Mouse (Mus musculus): Measurements from ENCODE around the gene Sfxn5. TPM values are rescaled to one million over a fixed set of nuclear protein-coding genes. Genes with fewer than 3 reads are reported as not detected.

The Sfxn5 gene
- polyA plus RNA-seq, 1 experiment from 2014 or later = 4.7 TPM

- DNase-seq (ENCODE audit: low spot score) (no peak), ATAC-seq (replicated peaks; ENCODE audit: insufficient number of reproducible peaks, low FRiP score, low TSS enrichment, low read depth) (no peak)
- H3K9ac ChIP-seq (replicated peaks; ENCODE audit: low read length) = no peak overlapping the region
- no peaks in the 10 kb centered on the region for H3K4me1 ChIP-seq (ENCODE audit: control insufficient read depth, insufficient read depth, low read length)
- no peak overlapping the region for H3K27ac ChIP-seq (replicated peaks; ENCODE audit: low read depth, low read length)
- no peak overlapping the region for H3K4me3 ChIP-seq (ENCODE audit: low read depth, low read length)
- H3K4me2 ChIP-seq (ENCODE audit: low read depth, low read length) = no peak overlapping the region
- H3K36me3 ChIP-seq (replicated peaks; ENCODE audit: control insufficient read depth, insufficient read depth, low read depth, low read length) = no peaks in the 10 kb centered on the region
- WGBS = 84% methylated on average over 8 of the region's 9 CpGs
- no peaks in the 10 kb centered on the region for H3K27me3 ChIP-seq (ENCODE audit: control insufficient read depth, insufficient read depth, low read length)
- no peaks in the 10 kb centered on the region for H3K9me3 ChIP-seq (replicated peaks; ENCODE audit: control insufficient read depth, low read length)
Measured at GRCm38 (mm10) chr6:85336944-85337343, 3.7 kb upstream of the Sfxn5 start.

GRCm38 (mm10) chr6:85335352-85335751 lies 2.1 kb upstream of the Sfxn5 start:
- Histone ChIP-seq H3K4me3 (ENCODE audit: low read depth, low read length) (no peak overlapping the region), H3K4me2 (ENCODE audit: low read depth, low read length) (no peak overlapping the region), H3K27ac (replicated peaks; ENCODE audit: low read depth, low read length) (no peak overlapping the region), H3K27me3 (ENCODE audit: control insufficient read depth, insufficient read depth, low read length) (no peaks in the 10 kb centered on the region), H3K9me3 (replicated peaks; ENCODE audit: control insufficient read depth, low read length) (no peaks in the 10 kb centered on the region), H3K9ac (replicated peaks; ENCODE audit: low read length) (no peak overlapping the region), H3K36me3 (replicated peaks; ENCODE audit: control insufficient read depth, insufficient read depth, low read depth, low read length) (no peaks in the 10 kb centered on the region), H3K4me1 (ENCODE audit: control insufficient read depth, insufficient read depth, low read length) (no peaks in the 10 kb centered on the region)
- DNase-seq (ENCODE audit: low spot score) (no peak), ATAC-seq (replicated peaks; ENCODE audit: insufficient number of reproducible peaks, low FRiP score, low TSS enrichment, low read depth) (no peak)
- WGBS = 52% methylated on average over 3 of the region's 3 CpGs

- DNase-seq (ENCODE audit: low spot score) = no peak
- Histone ChIP-seq H3K4me2 (ENCODE audit: low read depth, low read length) (no peak overlapping the region), H3K27ac (replicated peaks; ENCODE audit: low read depth, low read length) (no peak overlapping the region), H3K4me1 (ENCODE audit: control insufficient read depth, insufficient read depth, low read length) (no peaks in the 10 kb centered on the region), H3K9ac (replicated peaks; ENCODE audit: low read length) (no peak overlapping the region), H3K4me3 (ENCODE audit: low read depth, low read length) (no peak overlapping the region), H3K9me3 (replicated peaks; ENCODE audit: control insufficient read depth, low read length) (no peaks in the 10 kb centered on the region), H3K36me3 (replicated peaks; ENCODE audit: control insufficient read depth, insufficient read depth, low read depth, low read length) (no peaks in the 10 kb centered on the region), H3K27me3 (ENCODE audit: control insufficient read depth, insufficient read depth, low read length) (no peaks in the 10 kb centered on the region)
- no peak for ATAC-seq (replicated peaks; ENCODE audit: insufficient number of reproducible peaks, low FRiP score, low TSS enrichment, low read depth)
- WGBS = 58% methylated on average over 5 of the region's 5 CpGs
Measured at GRCm38 (mm10) chr6:85334851-85335250, 1.6 kb upstream of the Sfxn5 start.

- no peak overlapping the region for H3K27ac ChIP-seq (replicated peaks; ENCODE audit: low read depth, low read length)
- no peaks in the 10 kb centered on the region for H3K9me3 ChIP-seq (replicated peaks; ENCODE audit: control insufficient read depth, low read length)
- no peak overlapping the region for H3K4me3 ChIP-seq (ENCODE audit: low read depth, low read length)
- H3K9ac ChIP-seq (replicated peaks; ENCODE audit: low read length) = no peak overlapping the region
- H3K4me1 ChIP-seq (ENCODE audit: control insufficient read depth, insufficient read depth, low read length) = no peaks in the 10 kb centered on the region
- H3K36me3 ChIP-seq (replicated peaks; ENCODE audit: control insufficient read depth, insufficient read depth, low read depth, low read length) = no peaks in the 10 kb centered on the region
- DNase-seq (ENCODE audit: low spot score) = no peak
- H3K27me3 ChIP-seq (ENCODE audit: control insufficient read depth, insufficient read depth, low read length) = no peaks in the 10 kb centered on the region
- no peak overlapping the region for H3K4me2 ChIP-seq (ENCODE audit: low read depth, low read length)
- no peak for ATAC-seq (replicated peaks; ENCODE audit: insufficient number of reproducible peaks, low FRiP score, low TSS enrichment, low read depth)
Measured at GRCm38 (mm10) chr6:85334251-85334650, 1.0 kb upstream of the Sfxn5 start.

GRCm38 (mm10) chr6:85333732-85334131 lies 510 bp upstream of the Sfxn5 start:
- Histone ChIP-seq H3K4me2 (ENCODE audit: low read depth, low read length) (peak overlapping the region; percentile 97), H3K4me1 (ENCODE audit: control insufficient read depth, insufficient read depth, low read length) (no peaks in the 10 kb centered on the region), H3K4me3 (ENCODE audit: low read depth, low read length) (peak overlapping the region; percentile 69), H3K27me3 (ENCODE audit: control insufficient read depth, insufficient read depth, low read length) (no peaks in the 10 kb centered on the region), H3K9me3 (replicated peaks; ENCODE audit: control insufficient read depth, low read length) (no peaks in the 10 kb centered on the region), H3K36me3 (replicated peaks; ENCODE audit: control insufficient read depth, insufficient read depth, low read depth, low read length) (no peaks in the 10 kb centered on the region), H3K9ac (replicated peaks; ENCODE audit: low read length) (peak overlapping the region; percentile 46), H3K27ac (replicated peaks; ENCODE audit: low read depth, low read length) (no peak overlapping the region)
- no peak for ATAC-seq (replicated peaks; ENCODE audit: insufficient number of reproducible peaks, low FRiP score, low TSS enrichment, low read depth)
- DNase-seq (ENCODE audit: low spot score) = peak; percentile 48
- 4% methylated on average over 13 of the region's 13 CpGs for WGBS

GRCm38 (mm10) chr6:85332351-85332999 lies 747 bp downstream of the Sfxn5 start:
- WGBS = under 1% methylated on average over 41 of the region's 41 CpGs
- H3K4me3 ChIP-seq (ENCODE audit: low read depth, low read length) = peak overlapping the region; percentile 69
- H3K4me1 ChIP-seq (ENCODE audit: control insufficient read depth, insufficient read depth, low read length) = no peaks in the 10 kb centered on the region
- no peaks in the 10 kb centered on the region for H3K36me3 ChIP-seq (replicated peaks; ENCODE audit: control insufficient read depth, insufficient read depth, low read depth, low read length)
- peak overlapping the region; percentile 97 for H3K4me2 ChIP-seq (ENCODE audit: low read depth, low read length)
- no peaks in the 10 kb centered on the region for H3K27me3 ChIP-seq (ENCODE audit: control insufficient read depth, insufficient read depth, low read length)
- H3K9ac ChIP-seq (replicated peaks; ENCODE audit: low read length) = peak overlapping the region; percentile 75
- ATAC-seq (replicated peaks; ENCODE audit: insufficient number of reproducible peaks, low FRiP score, low TSS enrichment, low read depth) (peak; percentile 46), DNase-seq (ENCODE audit: low spot score) (peak; percentile 21)
- no peaks in the 10 kb centered on the region for H3K9me3 ChIP-seq (replicated peaks; ENCODE audit: control insufficient read depth, low read length)
- H3K27ac ChIP-seq (replicated peaks; ENCODE audit: low read depth, low read length) = no peak overlapping the region

- no peaks in the 10 kb centered on the region for H3K27me3 ChIP-seq (ENCODE audit: control insufficient read depth, insufficient read depth, low read length)
Measured at GRCm38 (mm10) chr6:85331736-85332135, 1.5 kb downstream of the Sfxn5 start.

GRCm38 (mm10) chr6:85331221-85331735 lies 1.9 kb downstream of the Sfxn5 start:
- DNase-seq (ENCODE audit: low spot score) = no peak
- WGBS = 52% methylated on average over 6 of the region's 6 CpGs
- no peak overlapping the region for H3K9ac ChIP-seq (replicated peaks; ENCODE audit: low read length)
- H3K9me3 ChIP-seq (replicated peaks; ENCODE audit: control insufficient read depth, low read length) = no peaks in the 10 kb centered on the region
- no peak overlapping the region for H3K4me3 ChIP-seq (ENCODE audit: low read depth, low read length)
- no peak for ATAC-seq (replicated peaks; ENCODE audit: insufficient number of reproducible peaks, low FRiP score, low TSS enrichment, low read depth)
- H3K4me2 ChIP-seq (ENCODE audit: low read depth, low read length) = no peak overlapping the region
- H3K36me3 ChIP-seq (replicated peaks; ENCODE audit: control insufficient read depth, insufficient read depth, low read depth, low read length) = no peaks in the 10 kb centered on the region
- H3K27ac ChIP-seq (replicated peaks; ENCODE audit: low read depth, low read length) = no peak overlapping the region
- H3K27me3 ChIP-seq (ENCODE audit: control insufficient read depth, insufficient read depth, low read length) = no peaks in the 10 kb centered on the region
- H3K4me1 ChIP-seq (ENCODE audit: control insufficient read depth, insufficient read depth, low read length) = no peaks in the 10 kb centered on the region

More at GRCm38 (mm10) chr6:85331736-85332135, 1.5 kb downstream of the Sfxn5 start:
- Histone ChIP-seq H3K4me3 (ENCODE audit: low read depth, low read length) (no peak overlapping the region), H3K36me3 (replicated peaks; ENCODE audit: control insufficient read depth, insufficient read depth, low read depth, low read length) (no peaks in the 10 kb centered on the region), H3K9me3 (replicated peaks; ENCODE audit: control insufficient read depth, low read length) (no peaks in the 10 kb centered on the region), H3K4me2 (ENCODE audit: low read depth, low read length) (no peak overlapping the region; the same call in 1 of the 2 replicates), H3K27ac (replicated peaks; ENCODE audit: low read depth, low read length) (no peak overlapping the region), H3K4me1 (ENCODE audit: control insufficient read depth, insufficient read depth, low read length) (no peaks in the 10 kb centered on the region), H3K9ac (replicated peaks; ENCODE audit: low read length) (no peak overlapping the region)
- 13% methylated on average over 8 of the region's 8 CpGs for WGBS
- DNase-seq (ENCODE audit: low spot score) = no peak
- ATAC-seq (replicated peaks; ENCODE audit: insufficient number of reproducible peaks, low FRiP score, low TSS enrichment, low read depth) = no peak
